Mouse (Mus musculus) gastrocnemius, postnatal 4 days (tissue): ENCODE data around the gene Pgc. TPM values are rescaled to one million over a fixed set of nuclear protein-coding genes. Genes with fewer than 3 reads are reported as not detected.

Source experiments
- DNase-seq, 2 experiments: peaks; one replicate each; pipeline ENCODE4 v3.0.0; 2021 to 2022; ENCODE audit warnings: low spot score in 2 of 2, mixed read lengths in 2 of 2
- total RNA-seq, 2 experiments: library from RNA; stranded (reverse); gene quantifications; 2 replicates each; pipeline ENCODE4 v1.2.3; 2021

The Pgc gene
- total RNA-seq, 2 experiments from 2014 or later, result not detected

- DNase-seq, result no peak
Measured at GRCm38 (mm10) chr17:47707961-47708360, 18.7 kb upstream of the Pgc start.

- DNase-seq, result no peak
Measured at GRCm38 (mm10) chr17:47708972-47709371, 17.7 kb upstream of the Pgc start.

GRCm38 (mm10) chr17:47710036-47710435 lies 16.6 kb upstream of the Pgc start:
- DNase-seq, result no peak

GRCm38 (mm10) chr17:47711883-47712282 lies 14.8 kb upstream of the Pgc start:
- no peak for DNase-seq

- DNase-seq, result no peak
Measured at GRCm38 (mm10) chr17:47712889-47713571, 13.6 kb upstream of the Pgc start.

GRCm38 (mm10) chr17:47715037-47715436 lies 11.6 kb upstream of the Pgc start:
- no peak for DNase-seq

GRCm38 (mm10) chr17:47721183-47721582 lies 5.5 kb upstream of the Pgc start:
- no peak for DNase-seq

- no peak for DNase-seq
Measured at GRCm38 (mm10) chr17:47730633-47731575, 4.3 kb downstream of the Pgc start.

- no peak for DNase-seq
Measured at GRCm38 (mm10) chr17:47735553-47736100, 9.0 kb downstream of the Pgc start.

GRCm38 (mm10) chr17:47736856-47737255 lies 10.2 kb downstream of the Pgc start, which contains the start of gene Tfeb:
Tfeb (plus strand) TSS chr17:47737030.
- peak; percentile 98 to 99 for DNase-seq

GRCm38 (mm10) chr17:47737271-47738065 lies 10.8 kb downstream of the Pgc start:
- peak; percentile 80 to 89 for DNase-seq

GRCm38 (mm10) chr17:47738066-47738878 lies 11.6 kb downstream of the Pgc start:
- peak; percentile 52 to 63 for DNase-seq

GRCm38 (mm10) chr17:47738879-47739798 lies 12.5 kb downstream of the Pgc start:
- no peak for DNase-seq

GRCm38 (mm10) chr17:47740186-47740585 lies 13.5 kb downstream of the Pgc start:
- DNase-seq, result no peak

GRCm38 (mm10) chr17:47742991-47743734 lies 16.5 kb downstream of the Pgc start:
- no peak for DNase-seq

- no peak for DNase-seq
Measured at GRCm38 (mm10) chr17:47744086-47744485, 17.4 kb downstream of the Pgc start.

GRCm38 (mm10) chr17:47744746-47745368 lies 18.2 kb downstream of the Pgc start:
- no peak for DNase-seq
